Mouse (Mus musculus): Measurements from ENCODE around the gene Cdyl2. TPM values are rescaled to one million over a fixed set of nuclear protein-coding genes. Genes with fewer than 3 reads are reported as not detected.

The Cdyl2 gene
- polyA plus RNA-seq, 2 experiments: 3.1 to 8.7 TPM

- ATAC-seq (ENCODE audit: low FRiP score, low read depth): no peak
- no peak for TF ChIP-seq POLR2A (IDR thresholded peaks at IDR 0.05; ENCODE audit: borderline replicate concordance, extremely low read depth, insufficient read depth, insufficient read length)
- DNase-seq (ENCODE audit: low spot score): no peak
- Histone ChIP-seq H3K4me2 (replicated peaks; ENCODE audit: low read depth, low read length, severe bottlenecking) (no peak overlapping the region), H3K27ac (replicated peaks; ENCODE audit: low read depth, low read length) (no peak overlapping the region), H3K9ac (ENCODE audit: low read depth, low read length, severe bottlenecking) (no peak overlapping the region), H3K36me3 (ENCODE audit: control insufficient read depth, insufficient read depth, low read length) (no peaks in the 10 kb centered on the region), H3K4me1 (ENCODE audit: control insufficient read depth, insufficient read depth, low read length) (no peaks in the 10 kb centered on the region), H3K9me3 (ENCODE audit: control insufficient read depth, low read length) (no peaks in the 10 kb centered on the region), H3K4me3 (replicated peaks; ENCODE audit: low read length) (no peak overlapping the region), H3K27me3 (ENCODE audit: control insufficient read depth, insufficient read depth, low read length) (no peaks in the 10 kb centered on the region)
- 74% methylated on average over 11 of the region's 11 CpGs for WGBS
These were observed 151.3 kb downstream of the Cdyl2 start for GRCm38 (mm10) chr8:116581318-116582019.

- Histone ChIP-seq H3K4me1 (ENCODE audit: control insufficient read depth, insufficient read depth, low read length) (no peaks in the 10 kb centered on the region), H3K9me3 (ENCODE audit: control insufficient read depth, low read length) (no peaks in the 10 kb centered on the region), H3K27me3 (ENCODE audit: control insufficient read depth, insufficient read depth, low read length) (no peaks in the 10 kb centered on the region), H3K27ac (replicated peaks; ENCODE audit: low read depth, low read length) (no peak overlapping the region), H3K36me3 (ENCODE audit: control insufficient read depth, insufficient read depth, low read length) (0 out of 2 replicates have a peak, but pooled peaks cover 8% of the 10 kb centered on the region), H3K4me3 (replicated peaks; ENCODE audit: low read length) (no peak overlapping the region), H3K9ac (ENCODE audit: low read depth, low read length, severe bottlenecking) (no peak overlapping the region), H3K4me2 (replicated peaks; ENCODE audit: low read depth, low read length, severe bottlenecking) (no peak overlapping the region)
- no peak for DNase-seq (ENCODE audit: low spot score)
- WGBS: 100% methylated on average over 2 of the region's 2 CpGs
- no peak for TF ChIP-seq POLR2A (IDR thresholded peaks at IDR 0.05; ENCODE audit: borderline replicate concordance, extremely low read depth, insufficient read depth, insufficient read length)
- ATAC-seq (ENCODE audit: low FRiP score, low read depth): no peak
These were observed 156.1 kb downstream of the Cdyl2 start for GRCm38 (mm10) chr8:116576732-116577131.

DNA sequence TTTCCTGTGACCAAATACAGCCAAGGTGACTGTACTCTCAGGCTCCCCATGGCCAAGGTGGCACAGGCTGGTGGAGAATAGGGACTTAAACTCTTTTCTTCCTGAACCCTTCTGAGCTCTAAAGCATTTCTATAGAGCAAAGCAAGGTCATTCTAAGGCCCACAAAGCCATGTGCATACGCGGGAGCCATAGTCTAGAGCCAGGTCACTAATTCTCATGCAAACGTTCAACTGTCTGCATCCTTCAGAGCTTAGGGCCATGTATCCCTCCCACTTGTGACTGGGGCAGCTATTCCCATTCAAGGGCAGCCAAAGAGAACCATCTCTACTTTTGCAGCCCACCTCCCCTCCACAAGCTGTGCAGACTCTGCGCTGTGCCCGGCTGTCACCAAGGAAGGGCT is 159.7 kb downstream of the Cdyl2 start:
- Histone ChIP-seq H3K9me3 (ENCODE audit: control insufficient read depth, low read length) (no peaks in the 10 kb centered on the region), H3K9ac (ENCODE audit: low read depth, low read length, severe bottlenecking) (no peak overlapping the region), H3K4me1 (ENCODE audit: control insufficient read depth, insufficient read depth, low read length) (no peaks in the 10 kb centered on the region), H3K27ac (replicated peaks; ENCODE audit: low read depth, low read length) (no peak overlapping the region), H3K4me3 (replicated peaks; ENCODE audit: low read length) (no peak overlapping the region), H3K36me3 (ENCODE audit: control insufficient read depth, insufficient read depth, low read length) (0 out of 2 replicates have a peak, but pooled peaks cover 8% of the 10 kb centered on the region), H3K4me2 (replicated peaks; ENCODE audit: low read depth, low read length, severe bottlenecking) (no peak overlapping the region), H3K27me3 (ENCODE audit: control insufficient read depth, insufficient read depth, low read length) (no peaks in the 10 kb centered on the region)
- ATAC-seq (ENCODE audit: low FRiP score, low read depth): no peak
- no peak for TF ChIP-seq POLR2A (IDR thresholded peaks at IDR 0.05; ENCODE audit: borderline replicate concordance, extremely low read depth, insufficient read depth, insufficient read length)
- no peak for DNase-seq (ENCODE audit: low spot score)
- WGBS: 84% methylated on average over 5 of the region's 5 CpGs

DNA sequence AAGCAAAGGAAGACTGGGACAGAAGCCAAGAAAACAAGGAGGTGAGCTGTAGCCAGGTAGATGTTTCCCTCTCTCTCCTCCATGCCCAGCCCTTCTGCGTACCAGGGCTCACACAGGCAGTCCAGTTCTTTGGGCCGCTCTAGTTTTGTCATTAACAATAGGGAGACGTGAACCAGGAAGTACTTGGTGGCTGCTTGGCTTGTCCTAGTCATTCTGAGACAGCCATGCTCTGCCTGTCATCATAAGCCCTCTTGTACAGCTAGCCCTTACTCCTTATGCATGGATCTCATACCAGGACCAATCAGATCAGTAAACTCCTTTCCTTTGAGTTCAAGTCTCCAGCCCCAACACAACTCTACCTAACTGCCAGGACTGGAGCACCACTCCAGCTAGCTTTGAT is 180.0 kb downstream of the Cdyl2 start:
- ATAC-seq (ENCODE audit: low FRiP score, low read depth) (no peak), DNase-seq (ENCODE audit: low spot score) (no peak)
- Histone ChIP-seq H3K36me3 (ENCODE audit: control insufficient read depth, insufficient read depth, low read length) (no peaks in the 10 kb centered on the region), H3K4me2 (replicated peaks; ENCODE audit: low read depth, low read length, severe bottlenecking) (no peak overlapping the region), H3K4me3 (replicated peaks; ENCODE audit: low read length) (no peak overlapping the region), H3K9ac (ENCODE audit: low read depth, low read length, severe bottlenecking) (no peak overlapping the region), H3K4me1 (ENCODE audit: control insufficient read depth, insufficient read depth, low read length) (no peaks in the 10 kb centered on the region), H3K27me3 (ENCODE audit: control insufficient read depth, insufficient read depth, low read length) (no peaks in the 10 kb centered on the region), H3K27ac (replicated peaks; ENCODE audit: low read depth, low read length) (no peak overlapping the region), H3K9me3 (ENCODE audit: control insufficient read depth, low read length) (no peaks in the 10 kb centered on the region)
- TF ChIP-seq POLR2A (IDR thresholded peaks at IDR 0.05; ENCODE audit: borderline replicate concordance, extremely low read depth, insufficient read depth, insufficient read length): no peak
- WGBS: 87% methylated on average over 3 of the region's 3 CpGs

DNA sequence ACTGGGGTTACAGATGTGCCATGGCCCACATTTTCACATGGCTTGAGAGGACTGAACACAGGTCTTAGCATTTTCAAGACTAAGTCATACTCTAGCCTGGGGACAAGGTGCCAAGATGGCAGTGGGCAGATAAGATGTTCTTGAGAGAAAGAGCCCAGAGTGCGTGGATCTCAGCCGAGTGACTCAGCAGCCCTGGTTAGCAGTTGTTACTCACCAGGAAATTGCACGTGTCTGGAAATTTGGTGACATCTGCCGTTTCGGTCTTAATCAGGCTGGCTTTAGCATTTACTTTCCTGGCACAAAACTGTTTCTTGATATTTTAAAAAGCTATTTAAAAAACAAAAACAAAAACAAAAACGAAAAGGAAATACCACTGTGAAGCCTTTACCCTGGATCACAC is 180.5 kb downstream of the Cdyl2 start:
- H3K9ac ChIP-seq (ENCODE audit: low read depth, low read length, severe bottlenecking): no peak overlapping the region
- H3K9me3 ChIP-seq (ENCODE audit: control insufficient read depth, low read length): no peaks in the 10 kb centered on the region
- no peak overlapping the region for H3K4me2 ChIP-seq (replicated peaks; ENCODE audit: low read depth, low read length, severe bottlenecking)
- no peak for ATAC-seq (ENCODE audit: low FRiP score, low read depth)
- DNase-seq (ENCODE audit: low spot score): no peak
- H3K4me1 ChIP-seq (ENCODE audit: control insufficient read depth, insufficient read depth, low read length): no peaks in the 10 kb centered on the region
- 80% methylated on average over 6 of the region's 6 CpGs for WGBS
- H3K27ac ChIP-seq (replicated peaks; ENCODE audit: low read depth, low read length): no peak overlapping the region
- H3K27me3 ChIP-seq (ENCODE audit: control insufficient read depth, insufficient read depth, low read length): no peaks in the 10 kb centered on the region
- no peak for TF ChIP-seq POLR2A (IDR thresholded peaks at IDR 0.05; ENCODE audit: borderline replicate concordance, extremely low read depth, insufficient read depth, insufficient read length)
- no peaks in the 10 kb centered on the region for H3K36me3 ChIP-seq (ENCODE audit: control insufficient read depth, insufficient read depth, low read length)
- H3K4me3 ChIP-seq (replicated peaks; ENCODE audit: low read length): no peak overlapping the region
